Mouse (Mus musculus) gastrocnemius, postnatal 25 days (tissue): ENCODE results near the gene Ambra1. TPM values are rescaled to one million over a fixed set of nuclear protein-coding genes. Genes with fewer than 3 reads are reported as not detected.

Experiments
- DNase-seq: peaks from one replicate; pipeline ENCODE4 v3.0.0; 2022
- total RNA-seq, 2 experiments: library from RNA; stranded (reverse); gene quantifications; 1 replicate in 1 of 2; 2 replicates in 1 of 2; pipeline ENCODE4 v1.2.3; 2021

Gene Ambra1
- total RNA-seq, 2 experiments from 2014 or later = 12.6 to 13.0 TPM

DNA sequence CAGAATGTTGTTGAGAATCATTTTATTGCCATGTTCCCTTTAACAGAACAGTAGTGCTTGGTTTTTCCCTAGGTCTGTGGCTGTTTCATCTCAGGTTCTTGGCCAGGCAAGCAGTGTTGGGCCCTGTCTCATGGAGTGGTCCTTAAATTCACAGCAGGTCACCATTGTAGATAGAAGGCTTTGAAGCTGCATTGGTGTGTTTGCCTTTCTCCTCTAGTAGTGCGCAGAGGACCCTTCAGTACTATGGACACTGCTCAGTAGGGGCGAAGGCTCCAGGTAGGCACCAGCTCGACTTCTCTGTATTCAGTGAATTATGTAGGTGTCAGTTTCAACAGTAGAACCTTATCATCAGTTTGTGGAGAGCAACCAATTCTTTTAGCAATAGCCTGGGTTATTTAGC lies 142.7 kb downstream of the Ambra1 start:
- no peak for DNase-seq

DNA sequence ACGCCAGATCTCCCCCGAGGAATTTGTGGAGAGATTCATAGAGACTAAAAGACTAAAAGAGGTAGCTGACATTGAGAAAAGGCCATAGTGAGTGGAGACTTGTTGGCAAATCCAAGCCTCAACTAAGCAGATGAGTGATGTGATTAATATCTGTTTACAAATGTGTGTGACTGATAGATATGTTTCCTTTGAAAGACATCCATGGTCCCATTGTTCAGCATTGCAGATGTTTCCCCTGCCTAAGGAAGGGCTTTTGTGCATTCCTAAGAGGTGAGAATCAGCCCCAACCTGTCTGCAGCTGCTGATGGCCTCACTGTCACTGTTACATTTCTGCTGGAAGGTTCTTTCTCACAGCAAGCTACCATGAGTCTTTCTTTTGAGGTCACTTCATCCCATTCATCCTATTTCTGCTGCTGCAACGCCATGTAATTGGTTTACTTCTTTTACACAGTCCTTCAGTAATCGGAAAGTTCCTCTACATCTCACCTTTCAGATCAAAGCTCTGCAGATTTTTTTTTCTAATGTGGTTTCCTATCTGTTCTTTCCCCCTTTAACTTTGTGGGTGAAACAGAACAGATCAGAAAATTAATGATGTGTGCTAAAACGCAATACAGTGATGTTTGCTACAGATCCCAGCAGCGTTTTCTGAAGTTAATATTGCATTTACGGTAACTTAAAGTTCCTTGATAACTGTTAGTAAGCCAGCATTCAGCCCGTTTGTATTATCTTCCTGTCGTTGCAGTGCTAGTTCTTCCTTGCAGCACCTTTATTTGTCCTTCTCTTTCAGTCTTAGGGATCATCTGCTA lies 146.3 kb downstream of the Ambra1 start:
- no peak for DNase-seq

DNA sequence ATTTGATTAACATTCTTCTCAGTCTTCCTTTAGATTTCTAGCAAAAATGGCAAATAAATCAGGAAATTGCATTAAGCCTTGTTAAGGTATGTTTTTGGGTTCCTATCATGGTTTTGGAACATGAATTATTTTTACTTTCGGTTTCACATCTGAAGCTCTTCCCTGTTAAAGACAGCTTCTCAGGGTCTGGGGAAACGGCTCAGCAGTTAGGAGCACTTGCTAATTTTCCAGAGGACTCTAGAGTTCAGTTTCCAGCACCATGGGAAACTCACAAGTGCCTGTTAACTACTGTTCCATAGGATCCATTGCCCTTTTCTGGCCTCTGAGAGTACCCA lies 146.8 kb downstream of the Ambra1 start:
- no peak for DNase-seq

DNA sequence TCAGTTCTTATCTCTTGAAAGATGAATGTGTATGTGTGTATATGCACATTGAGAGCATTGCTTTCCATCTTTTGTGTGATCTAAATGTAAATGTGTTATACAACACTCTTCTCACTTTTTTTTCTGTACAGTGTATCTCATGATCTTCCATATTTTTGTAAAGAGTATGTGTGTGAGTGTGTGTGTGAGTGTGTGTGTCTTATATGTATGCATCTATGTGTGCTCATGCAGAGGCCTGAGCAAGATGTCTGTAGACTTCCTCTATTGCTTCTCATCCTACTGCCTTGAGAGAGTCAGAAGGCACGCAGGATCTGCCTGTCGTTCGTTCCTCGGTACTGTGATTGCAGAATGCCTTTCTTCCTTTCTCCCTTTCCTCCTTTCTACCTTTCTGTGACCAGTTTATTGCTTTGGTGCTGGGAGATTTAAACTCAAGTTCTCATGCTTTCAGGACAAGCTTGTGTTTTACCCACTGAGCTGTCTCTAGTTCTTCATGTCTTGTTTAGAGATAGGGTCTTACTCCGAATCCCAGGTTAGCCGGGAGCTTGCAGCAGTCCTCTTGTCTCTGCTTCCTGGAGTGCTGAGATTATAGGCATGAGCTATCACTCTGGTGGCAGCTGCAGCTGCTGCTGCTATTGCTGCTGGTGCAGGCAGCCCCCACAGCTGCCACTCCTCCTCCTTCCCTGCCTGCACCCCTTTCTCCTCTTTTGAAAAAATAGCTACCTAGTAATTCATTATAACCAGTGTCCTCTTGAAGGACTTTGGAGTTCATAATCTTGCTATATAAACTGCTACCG lies 148.7 kb downstream of the Ambra1 start:
- no peak for DNase-seq

DNA sequence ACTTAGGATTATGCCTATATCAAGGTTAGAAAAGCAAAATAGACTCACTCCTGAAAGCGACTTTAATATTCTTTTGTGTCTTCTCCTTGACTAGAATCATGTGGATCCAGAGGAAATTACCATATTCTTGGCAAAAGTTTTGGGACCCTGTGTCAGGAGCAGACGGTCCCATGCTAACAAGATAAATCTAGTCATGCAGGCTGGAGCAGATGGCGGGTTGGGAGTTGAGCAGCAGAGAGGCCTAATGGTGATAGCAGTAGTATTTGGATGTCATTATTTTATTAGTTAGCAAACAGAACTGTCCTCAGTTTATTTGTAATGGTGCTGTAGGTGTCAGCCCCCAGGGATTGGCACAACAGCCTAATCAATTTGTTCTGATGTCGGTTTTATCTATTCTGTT lies 154.0 kb downstream of the Ambra1 start:
- DNase-seq = no peak

DNA sequence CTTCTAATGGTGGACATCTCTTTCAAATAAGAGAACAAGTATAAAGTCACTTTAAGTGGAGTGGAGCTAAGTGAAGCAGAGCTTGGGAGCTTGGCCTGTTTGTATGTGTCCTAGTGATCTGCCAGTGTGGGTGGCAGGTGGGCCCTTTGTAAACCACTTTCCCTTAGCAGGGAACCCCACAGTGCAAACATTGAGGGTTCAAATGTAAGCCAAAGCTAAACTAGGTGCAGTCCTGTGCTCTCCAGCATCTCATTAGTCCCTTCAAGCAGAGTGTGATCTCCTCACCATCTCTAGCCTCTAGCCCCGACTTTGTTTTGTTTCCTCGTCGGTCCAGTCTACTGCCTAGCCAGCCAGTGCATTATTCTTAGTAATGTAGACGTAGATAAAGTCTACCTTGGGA lies 154.7 kb downstream of the Ambra1 start:
- no peak for DNase-seq

DNA sequence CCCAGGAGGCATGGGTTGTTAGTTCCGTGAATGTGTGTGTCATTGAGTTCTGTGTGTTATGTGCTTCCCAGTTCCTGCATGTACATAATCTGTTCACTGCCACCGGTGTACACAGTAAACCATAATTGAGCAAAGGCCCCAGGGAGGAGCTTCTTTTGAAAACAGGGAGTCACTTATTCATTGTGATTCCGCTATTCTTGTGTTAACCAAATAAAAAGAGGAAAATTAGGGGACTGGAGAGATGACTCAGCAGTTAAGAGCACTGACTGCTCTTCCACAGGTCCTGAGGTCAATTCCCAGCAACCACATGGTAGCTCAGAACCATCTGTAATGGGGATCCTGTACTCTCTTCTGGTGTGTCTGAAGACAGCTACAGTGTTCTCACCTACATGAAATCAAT lies 164.8 kb downstream of the Ambra1 start:
- no peak for DNase-seq

DNA sequence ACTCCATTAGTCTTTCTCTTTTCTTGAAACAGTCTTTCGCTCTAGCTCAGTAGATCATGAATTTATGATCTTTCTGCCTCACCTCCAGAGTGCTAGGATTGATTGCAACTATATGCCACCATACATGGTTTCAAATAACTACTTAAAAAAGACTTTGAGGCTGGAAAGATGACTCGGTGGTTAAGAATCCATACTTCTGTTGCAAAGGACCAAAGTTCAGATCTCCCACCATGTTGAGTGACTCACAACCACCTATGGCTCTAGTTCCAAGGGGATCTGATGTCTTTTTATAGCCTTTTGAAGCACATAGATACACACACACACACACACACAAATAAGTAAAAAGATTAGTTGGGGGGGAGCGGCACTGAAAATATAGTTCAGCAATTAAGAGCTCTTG lies 165.5 kb downstream of the Ambra1 start:
- no peak for DNase-seq

DNA sequence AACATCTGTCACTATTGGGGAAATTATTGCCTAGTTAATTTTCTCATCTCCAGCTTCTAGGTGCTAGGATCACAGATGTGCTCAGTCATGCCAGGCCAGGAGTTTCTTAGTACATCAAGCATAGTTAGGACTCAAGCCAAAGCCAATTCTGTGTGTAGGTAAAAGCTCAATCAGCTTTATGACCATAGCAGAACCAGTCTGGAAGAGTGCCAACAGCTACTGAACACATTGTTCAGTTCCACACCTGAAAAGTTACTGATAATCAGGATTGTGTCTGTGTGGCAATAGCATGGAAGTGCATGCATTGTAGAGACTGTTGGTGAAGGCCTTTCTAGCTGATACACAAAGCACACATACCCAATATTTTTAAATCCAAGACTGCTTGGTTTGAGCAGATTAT lies 168.0 kb downstream of the Ambra1 start:
- no peak for DNase-seq

DNA sequence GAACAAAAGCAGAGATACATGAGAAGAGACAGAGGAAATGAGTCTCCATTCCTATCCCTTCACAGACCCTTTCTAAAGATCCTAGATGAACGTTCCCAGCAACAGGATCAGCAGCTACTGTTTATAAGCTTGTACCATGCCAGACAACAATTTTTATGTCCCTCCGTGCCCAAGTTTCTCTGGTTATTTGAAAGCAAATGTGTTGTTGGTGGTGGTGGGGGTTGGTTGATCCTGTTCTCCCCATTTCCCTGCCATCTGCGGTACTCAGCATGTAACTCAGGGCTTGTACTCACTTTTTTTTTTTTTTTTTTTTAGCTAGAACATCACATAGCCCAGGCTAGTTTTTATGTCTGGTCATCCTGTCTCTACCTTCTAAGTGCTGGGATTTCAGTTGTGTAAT lies 169.2 kb downstream of the Ambra1 start:
- no peak for DNase-seq

DNA sequence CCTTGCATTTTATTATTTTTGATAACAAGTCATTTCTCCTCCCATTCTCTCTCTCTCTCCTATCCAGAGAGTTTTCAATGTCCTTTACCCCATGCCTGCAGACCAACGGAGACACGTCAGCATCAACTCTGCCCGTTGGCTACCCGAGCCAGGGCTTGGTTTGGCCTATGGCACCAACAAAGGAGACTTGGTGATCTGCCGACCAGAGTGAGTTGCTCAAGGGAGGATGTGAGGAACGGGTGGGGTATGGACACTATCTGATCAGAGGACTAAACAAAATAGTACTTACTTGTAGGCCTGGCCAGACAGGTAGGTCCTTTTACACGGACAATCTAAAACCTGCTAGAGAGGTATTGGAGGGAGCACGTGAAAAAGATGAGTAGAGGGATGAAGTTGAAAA lies 170.5 kb downstream of the Ambra1 start:
- no peak for DNase-seq

DNA sequence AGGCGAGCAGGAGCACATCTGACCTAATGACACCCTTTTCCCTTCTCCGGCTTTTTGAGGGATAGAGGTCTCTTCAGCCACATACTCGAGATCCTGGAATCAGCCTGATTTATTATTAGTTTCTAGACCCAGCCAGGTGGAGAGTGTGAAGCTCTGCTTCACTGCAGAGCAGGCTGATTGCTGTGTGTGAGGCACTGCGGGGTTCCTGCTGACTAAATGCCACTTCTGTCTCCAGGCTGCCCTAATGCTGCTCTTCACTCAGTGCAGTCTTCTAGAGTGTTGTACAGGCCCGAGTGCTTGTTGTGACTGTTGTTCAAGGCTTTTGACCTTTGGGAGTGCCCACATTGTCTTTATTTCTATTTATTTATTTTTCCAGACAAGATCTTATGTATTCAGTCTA lies 172.4 kb downstream of the Ambra1 start:
- DNase-seq = no peak

DNA sequence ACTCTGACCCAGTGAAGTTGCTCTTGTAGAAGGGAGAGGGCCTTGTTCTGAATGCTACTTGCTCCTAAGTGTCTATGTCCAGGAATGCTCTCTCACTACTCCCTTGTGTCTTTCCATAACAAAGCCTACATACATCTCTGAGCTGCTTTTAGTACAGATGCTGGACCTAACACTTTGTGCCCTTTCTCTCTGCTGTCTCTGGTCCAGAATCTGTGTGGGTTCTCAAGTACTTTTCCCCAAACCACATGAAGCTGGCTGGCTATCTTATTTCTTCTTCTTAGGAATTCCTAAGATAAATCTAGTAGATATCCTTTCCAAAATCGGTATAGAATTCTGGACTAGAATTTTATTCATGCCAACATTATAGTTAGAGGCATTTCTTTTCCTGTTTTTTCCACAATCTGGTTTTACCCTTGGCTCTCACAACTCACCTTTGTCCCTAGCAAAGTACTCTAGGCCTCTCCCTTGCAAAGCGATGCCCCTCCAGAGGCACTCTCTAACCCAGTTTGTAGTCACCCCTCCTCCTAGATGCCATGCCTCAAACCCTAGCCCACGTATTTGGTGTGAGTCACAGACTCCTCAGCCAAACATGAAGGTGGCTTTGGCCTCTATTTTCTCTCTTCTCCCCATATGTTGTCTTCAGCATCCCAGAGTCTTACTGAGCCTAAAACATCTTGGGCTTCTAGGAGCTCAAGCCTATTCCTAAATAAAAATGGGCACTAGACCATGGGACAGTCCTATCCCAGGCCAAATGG lies 173.4 kb downstream of the Ambra1 start:
- no peak for DNase-seq

DNA sequence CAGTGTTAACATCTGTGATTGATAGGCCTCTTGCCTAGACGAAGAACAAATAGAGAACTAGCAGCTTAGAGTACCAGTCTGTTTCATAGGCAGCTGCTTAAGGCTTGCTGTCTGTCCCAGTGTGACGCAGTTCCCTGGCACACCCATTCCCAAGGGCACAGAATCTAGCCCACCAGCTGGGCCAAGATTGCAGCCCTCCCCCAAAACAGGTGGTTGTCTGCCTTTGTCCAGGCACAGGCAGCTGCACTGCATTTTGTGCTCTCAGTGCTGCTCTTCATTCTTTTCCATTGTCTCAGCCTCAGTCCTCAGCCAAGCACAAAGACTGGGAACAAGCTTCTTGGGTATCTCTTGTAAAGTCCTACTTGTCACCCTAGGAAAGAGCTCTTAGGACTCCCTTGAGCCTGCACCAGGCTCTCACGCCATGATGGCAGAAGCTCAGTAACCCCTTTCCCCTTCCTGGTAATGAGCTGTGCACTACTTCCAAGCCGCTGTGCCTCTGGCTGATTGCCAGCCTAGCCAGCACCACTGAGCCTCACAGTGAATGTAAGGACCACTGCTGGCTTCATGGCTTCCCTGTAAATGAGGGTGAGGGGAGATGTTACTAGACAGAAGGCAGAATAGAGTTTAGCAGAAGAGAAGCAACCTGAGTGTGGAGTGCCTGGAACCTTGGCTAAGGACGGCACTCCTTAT lies 174.8 kb downstream of the Ambra1 start:
- DNase-seq = no peak

DNA sequence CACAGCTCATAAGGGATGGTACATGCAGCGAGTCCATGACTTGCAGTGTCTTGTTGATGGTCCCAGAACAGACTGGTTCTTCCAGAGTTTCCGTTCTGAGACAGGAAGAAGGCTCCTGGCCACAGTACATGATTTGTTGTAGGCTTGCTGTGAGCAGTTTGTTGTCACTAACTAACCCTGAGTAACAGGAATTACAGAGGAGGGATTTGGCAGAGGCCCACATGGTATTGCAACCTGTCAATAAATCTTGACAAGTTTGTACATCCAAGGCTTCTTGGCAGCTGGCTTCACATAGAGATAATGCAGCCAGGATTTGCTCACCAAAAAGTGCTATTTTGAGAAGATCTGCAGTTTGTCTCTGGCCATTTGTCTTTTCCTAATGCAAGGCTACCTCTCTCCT lies 176.2 kb downstream of the Ambra1 start:
- DNase-seq = no peak

DNA sequence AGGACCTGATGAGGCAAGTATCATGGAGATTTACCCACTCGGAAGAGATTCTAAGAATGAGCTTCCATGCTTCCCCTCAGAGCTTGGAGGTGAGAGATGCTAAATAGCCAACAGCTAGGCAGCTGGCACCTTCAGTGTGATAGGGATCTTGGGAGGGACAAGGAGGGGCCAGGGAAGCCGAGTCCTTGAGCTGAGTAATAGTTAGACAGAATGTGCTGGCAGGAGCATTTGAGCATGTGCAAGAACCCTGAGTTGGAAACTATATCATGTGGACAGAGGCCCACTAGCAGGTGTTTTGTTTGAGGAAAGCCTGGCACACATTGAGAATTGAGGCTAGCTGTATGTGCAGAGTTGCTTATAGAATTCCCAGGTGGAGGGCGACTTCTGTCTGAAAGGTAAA lies 182.7 kb downstream of the Ambra1 start:
- DNase-seq = no peak

DNA sequence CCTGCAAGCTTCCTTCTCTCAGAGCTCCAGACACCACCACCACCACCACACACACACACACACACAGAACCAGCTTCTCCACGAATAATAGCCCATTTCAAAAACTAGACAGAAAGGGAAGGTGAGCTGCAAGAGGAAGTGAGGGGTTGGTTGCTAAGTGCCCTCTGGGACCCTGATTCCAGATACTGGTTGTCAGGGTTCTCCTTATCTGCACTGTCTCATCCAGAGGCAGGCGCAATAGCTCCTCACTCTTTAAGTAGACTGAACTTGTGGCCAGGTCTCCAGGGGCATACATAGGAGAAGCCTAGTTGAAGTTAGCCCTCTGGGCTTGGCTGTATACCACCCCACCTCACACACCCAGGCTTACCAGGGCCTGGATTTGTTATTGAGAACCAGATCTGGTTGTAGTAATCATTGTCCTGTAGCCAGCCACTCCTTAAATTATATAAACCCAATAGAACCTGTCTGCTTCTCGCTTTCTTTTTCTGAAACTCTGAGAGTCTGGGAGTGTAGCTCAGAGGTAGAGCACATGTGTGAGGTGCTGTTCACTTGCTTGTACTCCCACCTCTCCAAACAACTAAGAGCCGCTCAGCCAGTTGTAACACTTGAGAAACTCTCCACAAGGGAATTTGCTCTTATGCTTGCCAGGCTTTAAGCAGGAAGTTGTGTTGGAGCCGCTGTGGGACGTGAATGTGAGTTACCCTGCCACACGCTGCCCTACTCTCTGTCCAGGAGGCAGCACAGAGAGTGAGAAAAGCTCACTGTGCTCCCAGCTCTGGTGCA lies 183.6 kb downstream of the Ambra1 start:
- no peak for DNase-seq

DNA sequence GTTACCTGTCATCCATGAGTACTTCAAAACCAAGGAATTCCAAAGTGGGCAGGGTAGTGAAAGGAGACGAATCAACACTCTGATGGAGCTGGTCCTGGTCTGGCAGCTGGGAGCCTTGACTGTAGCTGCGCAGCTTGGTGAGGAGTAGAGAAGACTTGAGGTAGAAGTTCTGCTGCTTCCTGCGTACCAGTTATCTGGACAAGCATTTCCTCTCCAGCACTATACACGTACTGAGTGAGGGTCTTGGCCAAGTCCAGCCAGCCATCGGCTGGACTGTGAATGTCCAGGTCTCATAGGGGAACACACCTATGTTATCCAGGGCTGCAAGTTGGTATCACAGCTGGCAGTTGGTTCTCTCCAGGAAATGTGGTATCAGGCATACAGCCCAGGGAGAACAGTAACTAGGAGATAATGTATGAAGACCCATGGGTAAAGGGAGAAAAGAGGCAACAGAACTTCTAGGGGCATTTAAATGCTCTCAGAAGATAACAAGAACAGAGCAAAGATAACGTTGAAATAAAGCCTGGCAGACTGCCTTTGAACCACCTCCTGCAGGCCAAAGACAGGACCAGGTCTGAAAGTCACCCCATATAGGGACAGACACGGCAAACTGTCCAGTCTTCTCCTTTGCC lies 186.5 kb downstream of the Ambra1 start:
- DNase-seq = no peak

DNA sequence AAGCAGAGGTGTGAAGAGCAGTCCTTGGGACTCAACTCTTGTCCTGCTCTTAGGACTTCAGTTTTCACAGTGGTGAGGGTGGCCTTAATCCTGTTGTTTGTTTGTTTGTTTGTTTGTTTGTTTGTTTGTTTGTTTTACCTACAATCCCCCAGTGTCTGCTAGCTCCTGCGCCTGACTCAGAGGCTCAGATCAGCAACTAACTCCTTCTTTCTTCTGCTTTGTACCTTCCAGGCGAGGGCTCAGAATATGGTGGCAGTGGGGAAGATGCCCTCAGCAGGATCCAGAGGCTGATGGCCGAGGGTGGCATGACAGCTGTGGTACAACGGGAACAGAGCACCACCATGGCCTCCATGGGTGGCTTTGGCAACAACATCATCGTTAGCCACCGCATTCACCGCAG lies 187.2 kb downstream of the Ambra1 start:
- DNase-seq = no peak

DNA sequence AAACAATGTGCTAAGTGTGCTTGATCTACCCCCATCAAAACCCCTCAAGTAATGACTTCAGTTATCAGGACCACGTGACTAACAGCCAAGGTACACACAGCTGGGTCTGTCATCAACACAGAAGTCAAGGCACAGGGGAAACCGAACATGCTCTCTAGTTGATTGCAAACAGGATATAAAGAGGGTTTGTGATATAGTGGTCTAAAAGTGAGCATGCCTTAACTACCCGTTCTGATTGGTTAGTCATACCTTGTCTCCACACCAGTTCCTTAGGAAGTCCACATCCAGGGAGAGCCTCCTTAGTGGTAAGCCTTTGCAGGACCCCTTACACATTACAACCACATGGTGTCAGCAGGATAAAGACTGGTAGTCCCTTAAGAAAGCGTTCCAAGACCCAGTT lies 190.2 kb downstream of the Ambra1 start:
- DNase-seq = no peak

DNA sequence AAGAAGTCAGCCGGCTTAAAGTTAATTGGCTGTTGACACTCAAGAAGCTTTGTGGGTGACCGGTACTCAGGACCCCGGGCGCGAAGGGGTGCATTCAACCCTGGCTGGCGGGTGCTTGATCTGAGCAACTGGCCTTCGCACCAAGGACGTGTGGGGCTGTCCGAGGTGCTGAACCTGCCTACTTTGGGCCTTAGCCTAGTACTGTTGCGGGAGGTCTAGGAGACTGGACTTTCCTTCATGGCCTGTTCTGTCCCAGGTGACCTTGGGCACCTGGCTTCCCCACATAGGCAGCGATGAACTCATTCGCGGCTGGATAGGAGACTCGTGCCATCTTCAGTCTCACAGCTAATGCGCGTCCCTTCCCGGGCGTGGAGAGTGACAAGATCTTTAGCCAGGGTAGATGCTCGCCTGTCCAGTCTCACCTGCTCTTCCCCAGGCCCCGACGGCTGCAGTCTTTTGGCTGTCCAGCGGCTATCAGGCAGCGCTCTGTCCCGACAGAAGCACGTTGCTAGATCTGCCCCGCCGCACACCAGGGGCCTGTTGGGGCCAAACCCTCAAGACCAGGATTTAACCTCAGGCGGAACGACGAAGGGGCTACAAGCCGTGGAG lies 191.4 kb downstream of the Ambra1 start:
- DNase-seq = peak; percentile 24
